Mouse (Mus musculus) G1E (cell line): ENCODE results near the gene Nsl1.

Experiments used
- CTCF ChIP-seq: IDR thresholded peaks from 2 replicates; pipeline ENCODE4 v1.5.1; 2012; ENCODE audit warnings: low read depth, low read length, inconsistent platforms, mixed read lengths
- GATA1 ChIP-seq: IDR thresholded peaks from 2 replicates; pipeline ENCODE4 v1.6.1; 2012; ENCODE audit warnings: borderline replicate concordance, low read length, inconsistent platforms, mixed read lengths
- GATA2 ChIP-seq: IDR thresholded peaks from 2 replicates; pipeline ENCODE4 v1.6.1; 2012; ENCODE audit warnings: low read depth, low read length, inconsistent platforms, borderline replicate concordance
- POLR2AphosphoS5 ChIP-seq: IDR thresholded peaks from 2 replicates; pipeline ENCODE4 v1.6.1; 2012; ENCODE audit warnings: low read depth, low read length, inconsistent platforms; ENCODE audit not compliant: insufficient replicate concordance

- TF ChIP-seq CTCF (no peak), GATA2 (no peak), POLR2AphosphoS5 (no peak; the same call in 1 of the 2 replicates), GATA1 (no peak)
These were observed 37.5 kb upstream of the Nsl1 start for GRCm38 (mm10) chr1:191025016-191026012.
